Mouse (Mus musculus): Measurements from ENCODE around the gene Slc24a4.
A peak's percentile ranks its signal among the peaks of the same experiment; 100 is the strongest.
"Not testable (repeated sequence)": the region's sequence is repeated elsewhere in the genome, so short reads cannot be mapped to it uniquely, and the experiment has no call there.

The Slc24a4 gene

DNA sequence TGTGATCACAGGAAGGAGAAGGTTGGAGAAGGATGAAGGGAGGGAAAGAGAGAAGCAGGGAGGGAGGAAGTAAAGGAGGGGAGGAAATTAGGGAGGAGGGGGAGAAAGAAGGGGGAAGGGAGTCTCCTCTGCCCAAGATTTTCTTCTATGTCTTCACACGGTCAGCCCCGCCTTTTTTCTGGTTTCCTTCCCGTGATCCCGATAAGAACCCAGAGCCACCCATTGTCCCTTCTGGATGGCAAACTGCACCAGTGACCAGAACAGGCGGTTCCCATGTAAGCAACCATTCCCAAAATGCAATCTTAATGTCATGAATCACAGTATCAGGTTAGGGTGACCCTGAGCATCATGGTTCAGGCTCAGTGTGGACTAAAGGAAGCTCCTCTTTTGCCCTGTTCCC is 38.8 kb downstream of the Slc24a4 start:
- DNase-seq: peak; percentile 87

GRCm38 (mm10) chr12:102172746-102173145 is 44.2 kb downstream of the Slc24a4 start:
- DNase-seq: no peak

DNA sequence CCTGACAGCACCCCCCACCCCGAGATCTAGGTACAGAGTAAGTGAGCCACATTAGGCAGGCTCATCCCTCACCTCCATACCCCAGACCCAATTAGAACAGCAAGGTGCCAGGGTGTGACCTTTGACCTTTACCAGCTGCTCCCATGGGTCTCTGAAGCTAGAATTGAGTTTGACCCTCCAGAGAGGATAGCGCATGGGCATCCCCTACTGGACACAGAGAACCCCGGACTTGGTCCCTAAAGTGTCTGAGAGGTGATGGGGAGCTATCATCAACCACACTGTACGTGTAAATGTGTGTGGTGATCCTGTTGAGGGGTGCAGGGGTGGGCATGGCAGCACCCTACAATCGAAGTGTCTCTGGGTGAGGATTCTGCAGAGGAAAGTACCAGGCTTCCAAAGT is 44.8 kb downstream of the Slc24a4 start:
- DNase-seq: no peak

DNA sequence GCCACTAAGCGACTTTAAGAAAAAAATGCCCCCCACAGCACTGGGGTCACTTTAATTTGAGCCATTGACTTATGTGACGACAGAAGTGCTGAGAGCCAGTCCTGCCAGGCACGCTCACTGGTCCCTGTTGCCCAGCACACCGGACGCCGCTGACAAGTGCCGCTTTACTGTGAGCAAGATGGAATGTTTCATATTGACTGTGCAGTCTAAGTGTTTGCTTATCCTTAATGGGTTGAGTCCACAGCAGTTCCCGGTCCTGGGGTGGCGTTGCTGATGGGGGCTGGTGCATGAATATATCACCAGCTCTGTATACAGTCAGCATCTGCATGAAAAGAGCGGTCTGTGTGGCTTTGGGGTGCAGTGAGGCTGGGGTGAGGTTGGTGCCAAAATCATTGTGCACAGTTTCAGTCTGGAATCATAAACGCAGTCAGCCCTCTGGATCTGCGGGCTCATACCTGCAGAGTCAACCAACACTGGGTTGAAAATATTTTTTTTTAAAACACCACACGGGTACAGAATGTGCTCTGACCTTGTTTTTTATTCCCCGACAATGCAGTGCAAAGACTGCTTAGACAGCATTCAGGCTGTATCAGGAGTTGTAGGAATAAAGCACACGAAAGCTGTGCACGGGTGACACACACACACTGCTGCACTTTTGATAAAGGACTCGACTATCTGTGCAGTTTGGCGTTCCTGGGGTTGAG is 52.0 kb downstream of the Slc24a4 start:
- peak; percentile 80 for DNase-seq

DNA sequence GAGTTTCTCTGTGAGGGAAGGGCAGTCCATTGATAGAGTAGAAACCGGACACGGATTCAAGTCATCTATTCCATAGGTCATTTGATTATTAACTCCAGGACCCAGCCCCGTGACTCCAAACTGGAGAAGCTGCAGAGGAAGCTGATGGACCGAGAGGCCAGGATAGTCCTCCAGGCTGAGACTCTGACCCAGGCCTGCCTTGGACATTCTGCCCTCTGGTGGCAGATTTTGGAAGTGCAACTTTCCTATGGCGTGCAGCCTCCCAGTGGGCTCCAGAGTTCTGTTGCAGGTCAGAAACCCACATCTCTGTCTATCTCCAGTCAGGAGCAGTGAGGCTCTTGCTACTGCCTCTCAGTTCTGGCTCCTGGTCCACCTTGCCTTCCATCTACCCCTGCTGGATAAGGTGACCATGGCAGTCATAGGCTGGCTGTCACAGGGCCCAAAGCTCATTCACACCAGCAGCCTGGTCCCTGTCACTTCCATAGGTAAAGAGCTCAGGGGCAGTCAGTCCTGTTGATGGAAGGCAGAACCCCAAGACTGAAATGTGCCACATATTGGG is 53.3 kb downstream of the Slc24a4 start:
- DNase-seq: peak; percentile 87

DNA sequence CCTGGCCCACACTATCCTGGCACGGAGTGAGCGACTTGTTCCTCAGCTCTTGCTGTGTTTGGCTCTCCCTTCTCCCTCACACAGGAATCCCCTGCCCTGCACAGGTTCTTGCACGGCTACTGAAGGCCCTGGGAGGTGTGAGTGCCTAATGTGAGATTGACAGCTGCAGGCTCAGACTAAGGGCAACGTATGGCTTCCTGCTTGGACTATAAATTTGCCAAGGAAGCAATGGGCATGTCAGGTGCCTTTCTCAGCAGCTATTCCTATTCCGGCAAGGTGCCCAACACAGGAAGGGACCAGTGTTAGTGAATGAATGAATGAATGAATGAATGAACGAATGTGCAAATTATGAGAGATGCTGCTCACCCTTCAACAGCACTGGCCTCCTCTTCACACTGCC is 54.1 kb downstream of the Slc24a4 start:
- DNase-seq: no peak

DNA sequence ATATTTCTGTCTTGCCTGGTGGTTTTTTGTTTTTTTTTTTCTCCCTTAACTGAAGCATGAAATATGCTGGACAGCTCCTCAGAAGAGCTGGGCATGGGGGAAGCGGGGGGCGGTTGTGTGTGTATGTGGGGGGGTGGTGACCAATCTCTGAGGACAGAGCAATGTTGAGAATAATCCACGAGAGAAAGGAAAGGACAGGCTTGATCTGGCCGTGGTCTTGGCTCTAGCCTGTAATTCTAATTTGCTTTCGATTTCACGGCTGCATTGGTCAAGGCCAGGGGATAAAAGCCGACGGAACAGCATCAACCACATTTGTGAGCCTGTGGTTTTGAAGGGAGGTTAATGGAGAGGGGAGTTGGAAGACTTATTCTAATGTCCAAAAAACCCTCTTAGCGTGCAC is 54.7 kb downstream of the Slc24a4 start:
- no peak for DNase-seq

DNA sequence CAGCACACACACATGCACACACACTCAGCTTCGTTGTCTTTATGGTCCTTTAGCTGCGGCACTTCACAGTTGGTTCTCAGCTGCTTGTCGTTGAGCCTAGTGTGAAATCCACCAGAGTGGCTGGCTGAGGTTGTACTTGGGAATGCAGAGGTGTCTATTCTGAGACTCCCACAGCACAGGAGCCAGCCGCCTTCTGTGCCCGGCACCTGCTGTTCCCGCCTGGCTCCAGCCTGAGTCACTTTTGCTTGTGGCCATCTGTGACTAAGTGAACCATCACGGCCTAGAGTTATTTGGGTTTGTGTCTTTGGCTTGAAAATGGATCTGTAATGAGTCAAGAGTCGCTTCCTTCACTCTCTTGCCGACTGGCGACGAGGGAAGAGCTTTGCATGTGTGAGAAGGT is 62.3 kb downstream of the Slc24a4 start:
- DNase-seq: no peak

DNA sequence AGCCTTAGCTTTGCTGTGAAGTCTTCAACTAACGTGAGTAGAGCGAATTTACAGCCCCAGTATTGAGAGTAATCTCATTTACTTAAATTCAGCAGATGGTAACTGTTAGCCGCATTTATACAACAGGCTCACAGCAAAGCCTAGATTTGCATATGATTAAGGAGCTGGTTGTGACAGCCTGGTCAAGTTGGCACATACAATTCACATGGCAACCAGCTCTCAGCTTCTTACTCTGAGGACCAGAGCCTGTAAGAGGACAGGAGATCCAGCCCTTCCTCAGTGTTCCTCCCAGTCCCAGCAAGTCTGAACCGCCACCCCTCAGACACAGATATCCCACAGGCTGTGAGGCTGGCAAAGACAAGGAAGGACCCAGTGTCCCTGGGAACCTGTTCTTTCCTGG is 73.0 kb downstream of the Slc24a4 start:
- no peak for DNase-seq

- peak; percentile 76 for DNase-seq
Measured at GRCm38 (mm10) chr12:102202901-102203300, 74.4 kb downstream of the Slc24a4 start.

GRCm38 (mm10) chr12:102206471-102206870 is 77.9 kb downstream of the Slc24a4 start:
- no peak for DNase-seq

- no peak for DNase-seq
Measured at GRCm38 (mm10) chr12:102207245-102207644, 78.7 kb downstream of the Slc24a4 start.

GRCm38 (mm10) chr12:102210801-102211200 is 82.3 kb downstream of the Slc24a4 start:
- DNase-seq: no peak

GRCm38 (mm10) chr12:102223404-102223803 is 94.9 kb downstream of the Slc24a4 start:
- DNase-seq: no peak

DNA sequence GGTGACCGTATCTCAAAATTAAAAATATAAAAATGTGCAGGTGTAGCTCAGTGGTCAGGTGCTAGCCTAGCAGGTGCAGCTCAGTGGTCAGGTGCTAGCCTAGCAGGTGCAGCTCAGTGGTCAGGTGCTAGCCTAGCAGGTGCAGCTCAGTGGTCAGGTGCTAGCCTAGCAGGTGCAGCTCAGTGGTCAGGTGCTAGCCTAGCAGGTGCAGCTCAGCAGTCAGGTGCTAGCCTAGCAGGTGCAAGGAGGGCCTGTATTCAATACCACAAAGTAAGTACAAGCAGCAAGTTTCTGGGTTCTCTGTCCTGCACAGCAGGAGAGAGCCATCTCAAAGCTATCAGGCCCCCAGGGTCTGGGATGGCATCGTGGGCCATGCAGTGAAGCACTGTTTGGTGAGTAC is 95.6 kb downstream of the Slc24a4 start:
- not testable (repeated sequence) for DNase-seq

- no peak for DNase-seq
Measured at GRCm38 (mm10) chr12:102225165-102225564, 96.6 kb downstream of the Slc24a4 start.

GRCm38 (mm10) chr12:102235551-102235950 is 107.0 kb downstream of the Slc24a4 start:
- DNase-seq: no peak

- no peak for DNase-seq
Measured at GRCm38 (mm10) chr12:102236317-102236716, 107.8 kb downstream of the Slc24a4 start.

GRCm38 (mm10) chr12:102242076-102242722 is 113.7 kb downstream of the Slc24a4 start:
- DNase-seq: peak; percentile 39

GRCm38 (mm10) chr12:102243915-102244314 is 115.4 kb downstream of the Slc24a4 start:
- no peak for DNase-seq

DNA sequence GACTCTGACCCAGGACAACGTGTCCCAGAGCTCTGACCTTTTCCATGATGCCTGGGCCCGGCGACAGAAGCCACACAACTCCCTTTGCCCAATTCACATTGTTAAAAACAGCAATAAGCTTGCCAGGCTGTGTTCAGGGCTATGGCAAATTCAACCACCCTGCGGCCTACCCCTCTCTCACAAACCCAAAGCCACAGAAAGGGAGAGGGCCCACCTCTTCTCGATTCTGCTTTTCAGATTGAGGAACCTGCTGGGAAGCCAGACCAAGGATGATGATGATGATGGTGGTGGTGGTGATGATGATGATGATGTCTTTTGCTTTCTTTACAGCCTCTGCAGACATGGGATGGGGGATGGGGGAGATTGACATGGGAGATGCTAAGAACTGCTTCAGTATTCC is 117.7 kb downstream of the Slc24a4 start:
- no peak for DNase-seq

DNA sequence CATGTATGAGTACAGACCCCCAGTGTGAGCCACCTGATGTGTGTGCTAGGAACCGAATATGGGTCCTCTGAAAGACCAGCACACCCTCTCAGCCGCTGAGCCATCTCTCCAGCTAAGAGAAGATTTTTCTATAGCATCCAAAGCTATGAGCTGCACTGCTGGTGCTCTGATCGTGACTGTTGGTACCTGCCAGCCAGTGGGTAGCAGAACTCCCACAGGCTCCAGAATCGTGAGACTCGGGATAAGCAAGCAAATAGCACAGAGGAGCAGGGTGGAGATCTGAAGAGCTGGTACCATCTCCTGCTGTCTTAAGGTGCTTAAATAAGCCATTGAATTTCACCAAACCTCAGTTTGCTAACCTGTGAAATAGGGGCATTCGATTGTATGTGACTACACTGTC is 119.6 kb downstream of the Slc24a4 start:
- no peak for DNase-seq

DNA sequence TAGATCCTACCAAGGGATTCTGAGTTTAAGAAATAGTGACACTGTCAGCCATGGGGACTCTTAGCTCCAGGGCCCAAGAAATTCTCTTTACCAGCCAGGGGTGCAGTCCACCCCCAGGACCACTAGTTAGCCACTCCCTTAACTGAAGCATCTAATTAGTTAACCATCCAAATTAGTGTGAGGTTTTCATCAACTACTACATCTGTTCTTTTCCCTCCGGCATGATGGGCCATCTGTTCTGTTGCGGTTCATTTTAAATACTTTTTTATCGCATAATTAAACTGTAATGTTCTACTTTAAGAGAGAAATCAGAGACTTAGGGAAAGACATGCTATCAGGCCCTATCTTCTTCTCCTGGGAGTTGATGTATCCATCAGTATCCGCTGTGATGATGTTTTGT is 121.8 kb downstream of the Slc24a4 start:
- no peak for DNase-seq

- no peak for DNase-seq
Measured at GRCm38 (mm10) chr12:102251070-102251469, 122.5 kb downstream of the Slc24a4 start.

Measured in lung, postnatal 36 days (tissue).